Mouse (Mus musculus): ENCODE results near the gene Cdh4. TPM values are rescaled to one million over a fixed set of nuclear protein-coding genes. Genes with fewer than 3 reads are reported as not detected.

Cdh4 gene
- total RNA-seq, 2 experiments from 2014 or later, result 16.3 to 23.3 TPM

- DNase-seq (ENCODE audit: low spot score in 2 of 2), result peak in 1 of 2 experiments; percentile 25
These were observed 221.4 kb downstream of the Cdh4 start for GRCm38 (mm10) chr2:179663652-179664051.

GRCm38 (mm10) chr2:179664171-179664608, 222.0 kb downstream of the Cdh4 start:
- no peak for DNase-seq (ENCODE audit: low spot score in 2 of 2)

GRCm38 (mm10) chr2:179670689-179671088, 228.5 kb downstream of the Cdh4 start:
- no peak for DNase-seq (ENCODE audit: low spot score in 2 of 2)

- DNase-seq (ENCODE audit: low spot score in 2 of 2), result peak; percentile 36 to 47
These were observed 237.6 kb downstream of the Cdh4 start for GRCm38 (mm10) chr2:179679866-179680265.

- DNase-seq (ENCODE audit: low spot score in 2 of 2), result peak; percentile 60 to 64
These were observed 239.2 kb downstream of the Cdh4 start for GRCm38 (mm10) chr2:179681386-179681785.

- no peak for DNase-seq (ENCODE audit: low spot score in 2 of 2)
These were observed 245.0 kb downstream of the Cdh4 start for GRCm38 (mm10) chr2:179687243-179687681.

- DNase-seq (ENCODE audit: low spot score in 2 of 2), result peak in 1 of 2 experiments; percentile 42
These were observed 246.7 kb downstream of the Cdh4 start for GRCm38 (mm10) chr2:179688976-179689375.

GRCm38 (mm10) chr2:179689761-179690160, 247.5 kb downstream of the Cdh4 start:
- DNase-seq (ENCODE audit: low spot score in 2 of 2), result no peak

- no peak for DNase-seq (ENCODE audit: low spot score in 2 of 2)
These were observed 248.3 kb downstream of the Cdh4 start for GRCm38 (mm10) chr2:179690571-179690970.

- DNase-seq (ENCODE audit: low spot score in 2 of 2), result no peak
These were observed 252.7 kb downstream of the Cdh4 start for GRCm38 (mm10) chr2:179694936-179695335.

- no peak for DNase-seq (ENCODE audit: low spot score in 2 of 2)
These were observed 255.4 kb downstream of the Cdh4 start for GRCm38 (mm10) chr2:179697601-179698000.

GRCm38 (mm10) chr2:179698196-179698985, 256.2 kb downstream of the Cdh4 start:
- DNase-seq (ENCODE audit: low spot score in 2 of 2), result peak in 1 of 2 experiments; percentile 40

- no peak for DNase-seq (ENCODE audit: low spot score in 2 of 2)
These were observed 262.8 kb downstream of the Cdh4 start for GRCm38 (mm10) chr2:179705043-179705442.

- no peak for DNase-seq (ENCODE audit: low spot score in 2 of 2)
These were observed 263.2 kb downstream of the Cdh4 start for GRCm38 (mm10) chr2:179705461-179705860.

- no peak for DNase-seq (ENCODE audit: low spot score in 2 of 2)
These were observed 264.4 kb downstream of the Cdh4 start for GRCm38 (mm10) chr2:179706616-179707015.

- no peak for DNase-seq (ENCODE audit: low spot score in 2 of 2)
These were observed 266.9 kb downstream of the Cdh4 start for GRCm38 (mm10) chr2:179709111-179709510.

GRCm38 (mm10) chr2:179712690-179713089, 270.5 kb downstream of the Cdh4 start:
- no peak for DNase-seq (ENCODE audit: low spot score in 2 of 2)

GRCm38 (mm10) chr2:179713326-179713725, 271.1 kb downstream of the Cdh4 start:
- DNase-seq (ENCODE audit: low spot score in 2 of 2), result no peak

GRCm38 (mm10) chr2:179714145-179714544, 271.9 kb downstream of the Cdh4 start:
- DNase-seq (ENCODE audit: low spot score in 2 of 2), result no peak

- no peak for DNase-seq (ENCODE audit: low spot score in 2 of 2)
These were observed 273.1 kb downstream of the Cdh4 start for GRCm38 (mm10) chr2:179715375-179715774.

- no peak for DNase-seq (ENCODE audit: low spot score in 2 of 2)
These were observed 278.1 kb downstream of the Cdh4 start for GRCm38 (mm10) chr2:179720366-179720765.

GRCm38 (mm10) chr2:179721534-179722516, 279.6 kb downstream of the Cdh4 start:
- no peak for DNase-seq (ENCODE audit: low spot score in 2 of 2)

Data from layer of hippocampus, postnatal 10 days (tissue).